Mouse (Mus musculus) heart, embryonic 12.5 days (tissue): Measurements from ENCODE around the gene Wt1. TPM values are rescaled to one million over a fixed set of nuclear protein-coding genes. Genes with fewer than 3 reads are reported as not detected.

Source experiments
- ATAC-seq: fragments of 200-750 bp; cut with Nextera tagmentation; 2 replicates; pipeline ENCODE4 v1.8.0; 2017; ENCODE audit warnings: moderate TSS enrichment, moderate library complexity; ENCODE audit not compliant: insufficient number of reproducible peaks, low FRiP score
- H3K27ac ChIP-seq: fragments of 300-500 bp; sonication (generic); 2 replicates; pipeline ENCODE4 v1.5.1; 2016; ENCODE audit warnings: mild to moderate bottlenecking, moderate library complexity; ENCODE audit not compliant: poor library complexity, severe bottlenecking
- H3K27me3 ChIP-seq: fragments of 300-500 bp; sonication (generic); replicated peaks from 2 replicates; pipeline ENCODE4 v1.6.1; 2016; ENCODE audit warnings: mild to moderate bottlenecking, moderate library complexity
- H3K36me3 ChIP-seq: fragments of 300-500 bp; sonication (generic); 2 replicates; pipeline ENCODE4 v1.6.1; 2016; ENCODE audit warnings: mild to moderate bottlenecking, moderate library complexity
- H3K4me1 ChIP-seq: fragments of 300-500 bp; sonication (generic); replicated peaks from 2 replicates; pipeline ENCODE4 v1.6.1; 2016; ENCODE audit warnings: mild to moderate bottlenecking
- H3K4me2 ChIP-seq: fragments of 300-500 bp; sonication (generic); 2 replicates; pipeline ENCODE4 v1.6.1; 2016; ENCODE audit warnings: mild to moderate bottlenecking, moderate library complexity
- H3K4me3 ChIP-seq: fragments of 300-500 bp; sonication (generic); 2 replicates; pipeline ENCODE4 v1.5.1; 2016; ENCODE audit warnings: mild to moderate bottlenecking
- H3K9ac ChIP-seq: fragments of 300-500 bp; sonication (generic); 2 replicates; pipeline ENCODE4 v1.6.1; 2016; ENCODE audit warnings: mild to moderate bottlenecking, moderate library complexity
- H3K9me3 ChIP-seq: fragments of 300-500 bp; sonication (generic); replicated peaks from 2 replicates; pipeline ENCODE4 v1.6.1; 2016; ENCODE audit warnings: mild to moderate bottlenecking, moderate library complexity
- WGBS: fragments of 180-500 bp; shearing (Covaris S2); methylation state at CpG from one replicate; pipeline ENCODE4 v1.1.7; 2016; 5-methylcytosine and 5-hydroxymethylcytosine counted together
- polyA plus RNA-seq: library from polyadenylated mRNA; unstranded; fragments of >200 nt; fragmentation: Nextera tagmentation; extraction: Ambion mirVana; gene quantifications from 2 replicates; pipeline ENCODE4 v1.2.1, GENCODE M21; 2016

Gene Wt1
- polyA plus RNA-seq, 1 experiment from 2014 or later = 30.7 TPM

DNA sequence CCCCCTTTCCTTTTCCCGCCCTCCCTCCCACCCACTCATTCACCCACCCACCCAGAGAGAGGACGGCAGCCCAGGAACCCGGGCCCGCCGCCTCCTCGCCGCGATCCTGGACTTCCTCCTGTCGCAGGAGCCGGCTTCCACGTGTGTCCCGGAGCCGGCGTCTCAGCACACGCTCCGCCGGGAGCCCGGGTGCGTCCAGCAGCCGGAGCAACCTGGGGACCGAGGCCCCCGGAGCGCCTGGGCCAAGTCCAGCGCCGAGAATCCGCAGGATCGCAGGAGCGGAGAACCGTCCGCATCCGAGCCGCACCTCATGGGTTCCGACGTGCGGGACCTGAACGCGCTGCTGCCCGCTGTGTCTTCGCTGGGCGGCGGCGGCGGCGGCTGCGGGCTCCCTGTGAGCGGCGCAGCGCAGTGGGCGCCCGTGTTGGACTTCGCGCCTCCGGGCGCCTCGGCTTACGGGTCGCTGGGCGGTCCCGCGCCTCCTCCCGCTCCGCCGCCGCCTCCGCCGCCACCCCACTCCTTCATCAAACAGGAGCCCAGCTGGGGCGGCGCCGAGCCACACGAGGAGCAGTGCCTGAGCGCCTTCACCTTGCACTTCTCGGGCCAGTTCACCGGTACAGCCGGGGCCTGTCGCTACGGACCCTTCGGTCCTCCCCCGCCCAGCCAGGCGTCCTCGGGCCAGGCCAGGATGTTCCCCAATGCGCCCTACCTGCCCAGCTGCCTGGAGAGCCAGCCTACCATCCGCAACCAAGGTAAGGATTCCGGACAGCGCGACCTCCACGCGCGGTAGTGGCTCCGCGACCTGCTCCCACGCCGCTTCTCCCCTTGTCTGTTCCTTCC is 582 bp downstream of the Wt1 start:
- no peaks in the 10 kb centered on the region for H3K9me3 ChIP-seq
- H3K4me2 ChIP-seq = peak overlapping the region; percentile 65
- ATAC-seq = no peak
- H3K9ac ChIP-seq = peak overlapping the region; percentile 71
- H3K27ac ChIP-seq = peak overlapping the region; percentile 37
- H3K4me1 ChIP-seq = peaks cover 37% of the 10 kb centered on the region
- under 1% methylated on average over 69 of the region's 92 CpGs for WGBS
- H3K36me3 ChIP-seq = no peaks in the 10 kb centered on the region
- H3K4me3 ChIP-seq = peak overlapping the region; percentile 54
- H3K27me3 ChIP-seq = peaks cover 93% of the 10 kb centered on the region

GRCm38 (mm10) chr2:105127531-105128480 is 1.5 kb downstream of the Wt1 start:
- ATAC-seq = no peak
- Histone ChIP-seq H3K27me3 (peaks cover 91% of the 10 kb centered on the region), H3K9me3 (no peaks in the 10 kb centered on the region), H3K36me3 (no peaks in the 10 kb centered on the region), H3K4me3 (peak overlapping the region; percentile 54), H3K27ac (peak overlapping the region; percentile 37; the same call in 1 of the 2 replicates), H3K4me2 (peak overlapping the region; percentile 65), H3K4me1 (peaks cover 40% of the 10 kb centered on the region), H3K9ac (peak overlapping the region; percentile 71)
- 1% methylated on average over 52 of the region's 52 CpGs for WGBS

- WGBS = 4% methylated on average over 12 of the region's 12 CpGs
- H3K9ac ChIP-seq = peak overlapping the region; percentile 56
Measured at GRCm38 (mm10) chr2:105128564-105128963, 2.2 kb downstream of the Wt1 start.

GRCm38 (mm10) chr2:105130351-105131060 is 4.2 kb downstream of the Wt1 start:
- Histone ChIP-seq H3K9ac (peak overlapping the region; percentile 39), H3K36me3 (no peaks in the 10 kb centered on the region), H3K9me3 (no peaks in the 10 kb centered on the region), H3K4me1 (peaks cover 49% of the 10 kb centered on the region), H3K27ac (no peak overlapping the region), H3K4me3 (peak overlapping the region; percentile 54), H3K4me2 (peak overlapping the region; percentile 60), H3K27me3 (peaks cover 86% of the 10 kb centered on the region)
- no peak for ATAC-seq
- 2% methylated on average over 32 of the region's 32 CpGs for WGBS

More at GRCm38 (mm10) chr2:105128564-105128963, 2.2 kb downstream of the Wt1 start:
- Histone ChIP-seq H3K27ac (no peak overlapping the region), H3K9me3 (no peaks in the 10 kb centered on the region), H3K27me3 (peaks cover 88% of the 10 kb centered on the region), H3K4me1 (peaks cover 41% of the 10 kb centered on the region), H3K36me3 (no peaks in the 10 kb centered on the region), H3K4me3 (peak overlapping the region; percentile 54), H3K4me2 (peak overlapping the region; percentile 65)
- no peak for ATAC-seq

- WGBS = 4% methylated on average over 12 of the region's 12 CpGs
- Histone ChIP-seq H3K4me2 (peak overlapping the region; percentile 60), H3K4me1 (peaks cover 48% of the 10 kb centered on the region), H3K9me3 (no peaks in the 10 kb centered on the region), H3K4me3 (peak overlapping the region; percentile 54), H3K36me3 (no peaks in the 10 kb centered on the region), H3K9ac (peak overlapping the region; percentile 39), H3K27ac (no peak overlapping the region), H3K27me3 (peaks cover 84% of the 10 kb centered on the region)
- ATAC-seq = no peak
Measured at GRCm38 (mm10) chr2:105131061-105131810, 4.9 kb downstream of the Wt1 start.

DNA sequence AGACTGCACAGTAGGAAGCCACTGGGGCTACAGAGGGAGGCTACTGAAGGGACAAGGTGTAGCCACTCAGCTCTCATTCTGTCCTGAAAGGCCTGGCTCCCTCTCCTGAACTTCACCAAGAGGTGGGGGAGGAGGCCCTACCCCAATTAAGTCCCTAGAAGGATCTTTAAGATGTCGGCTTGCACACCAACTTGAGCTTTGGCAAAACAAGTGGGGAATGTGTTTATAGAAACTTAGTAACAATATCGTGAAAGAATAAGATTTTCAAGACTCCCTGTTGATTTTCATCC is 5.4 kb downstream of the Wt1 start:
- H3K27me3 ChIP-seq = peaks cover 84% of the 10 kb centered on the region
- no peaks in the 10 kb centered on the region for H3K9me3 ChIP-seq
- ATAC-seq = no peak
- 13% methylated on average over 2 of the region's 2 CpGs for WGBS
- H3K9ac ChIP-seq = no peak overlapping the region
- H3K4me3 ChIP-seq = no peak overlapping the region
- peaks cover 42% of the 10 kb centered on the region for H3K4me1 ChIP-seq
- H3K27ac ChIP-seq = no peak overlapping the region
- H3K4me2 ChIP-seq = peak overlapping the region; percentile 39; the same call in 1 of the 2 replicates
- H3K36me3 ChIP-seq = no peaks in the 10 kb centered on the region

DNA sequence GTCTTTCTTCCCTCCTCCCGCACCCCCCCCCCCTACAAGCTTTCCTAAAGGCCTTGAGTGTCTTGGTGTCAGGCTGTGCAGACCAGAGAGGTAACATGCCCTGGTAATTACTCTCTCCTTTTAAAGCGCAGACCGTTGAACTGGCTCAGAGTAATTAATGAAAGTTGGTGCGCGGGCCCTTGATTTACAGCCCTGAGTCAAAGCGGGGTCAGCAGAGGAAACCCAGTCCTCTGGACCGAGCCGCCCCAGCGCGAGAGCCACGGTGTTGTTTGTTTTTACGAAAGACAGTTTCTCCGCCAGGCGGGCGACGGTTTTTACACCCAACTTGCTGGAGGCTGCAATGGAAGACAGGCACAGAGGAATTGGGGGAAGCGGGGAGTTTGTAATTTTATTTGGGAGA is 6.0 kb downstream of the Wt1 start:
- no peaks in the 10 kb centered on the region for H3K9me3 ChIP-seq
- peak overlapping the region; percentile 18; the same call in 1 of the 2 replicates for H3K4me3 ChIP-seq
- H3K27me3 ChIP-seq = peaks cover 83% of the 10 kb centered on the region
- 0 out of 2 replicates have a peak overlapping the region, but pooled peaks have one; percentile 42 for H3K9ac ChIP-seq
- WGBS = 2% methylated on average over 17 of the region's 17 CpGs
- no peaks in the 10 kb centered on the region for H3K36me3 ChIP-seq
- H3K4me2 ChIP-seq = peak overlapping the region; percentile 39
- peaks cover 37% of the 10 kb centered on the region for H3K4me1 ChIP-seq
- peak overlapping the region; percentile 6; the same call in 1 of the 2 replicates for H3K27ac ChIP-seq
- ATAC-seq = no peak

GRCm38 (mm10) chr2:105132933-105133795 is 6.8 kb downstream of the Wt1 start:
- Histone ChIP-seq H3K9me3 (no peaks in the 10 kb centered on the region), H3K9ac (no peak overlapping the region), H3K4me1 (peaks cover 32% of the 10 kb centered on the region), H3K27ac (peak overlapping the region; percentile 7), H3K4me3 (peak overlapping the region; percentile 0), H3K4me2 (peak overlapping the region; percentile 39), H3K27me3 (peaks cover 84% of the 10 kb centered on the region), H3K36me3 (no peaks in the 10 kb centered on the region)
- 2% methylated on average over 43 of the region's 43 CpGs for WGBS
- no peak for ATAC-seq

DNA sequence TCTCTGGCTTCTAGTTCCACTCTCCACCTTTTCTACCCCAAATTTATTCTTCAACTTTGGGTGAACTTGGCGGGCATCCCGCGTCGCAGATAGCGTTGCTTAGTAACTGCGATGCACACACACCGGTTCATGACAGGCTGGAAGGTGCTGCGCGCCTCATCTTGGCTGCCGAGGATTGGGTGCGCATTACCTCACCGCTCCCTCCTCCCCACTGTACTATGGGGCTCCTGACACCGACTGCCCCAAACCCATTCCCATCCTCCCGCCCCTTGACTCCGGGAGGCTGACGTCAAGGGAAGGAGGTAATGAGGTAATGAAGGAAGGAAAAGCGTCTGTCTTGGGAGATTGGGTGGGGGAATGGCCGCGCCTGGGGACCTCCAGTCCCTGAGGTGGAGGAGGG is 8.0 kb downstream of the Wt1 start:
- peak; percentile 78 for ATAC-seq
- Histone ChIP-seq H3K9ac (no peak overlapping the region), H3K36me3 (no peaks in the 10 kb centered on the region), H3K4me2 (peak overlapping the region; percentile 55), H3K4me1 (peaks cover 39% of the 10 kb centered on the region), H3K9me3 (no peaks in the 10 kb centered on the region), H3K27ac (peak overlapping the region; percentile 24; the same call in 1 of the 2 replicates), H3K27me3 (peaks cover 77% of the 10 kb centered on the region), H3K4me3 (peak overlapping the region; percentile 17)
- 1% methylated on average over 19 of the region's 19 CpGs for WGBS
